Mouse (Mus musculus) intestine, embryonic 14.5 days (tissue): ENCODE measurements around the gene Uhrf1bp1. TPM values are rescaled to one million over a fixed set of nuclear protein-coding genes. Genes with fewer than 3 reads are reported as not detected.

Experiments used
- ATAC-seq: fragments of 200-750 bp; cut with Nextera tagmentation; replicated peaks from 2 replicates; pipeline ENCODE4 v1.8.0; 2017; ENCODE audit warnings: low read depth, moderate number of reproducible peaks, moderate TSS enrichment, moderate library complexity; ENCODE audit not compliant: low FRiP score, low TSS enrichment
- DNase-seq: peaks from one replicate; pipeline ENCODE4 v3.0.0-alpha.2; 2018; ENCODE audit warnings: low spot score
- H3K27ac ChIP-seq: fragments of 300-500 bp; sonication (generic); 2 replicates; pipeline ENCODE4 v1.5.1; 2014; ENCODE audit warnings: low read depth, mild to moderate bottlenecking, control low read depth
- H3K27me3 ChIP-seq: fragments of 300-500 bp; sonication (generic); replicated peaks from 2 replicates; pipeline ENCODE4 v1.6.1; 2014; ENCODE audit warnings: low read length, control low read depth; ENCODE audit not compliant: control insufficient read depth, insufficient read depth
- H3K36me3 ChIP-seq: fragments of 300-500 bp; sonication (generic); 2 replicates; pipeline ENCODE4 v1.6.1; 2014; ENCODE audit warnings: low read length, control low read depth; ENCODE audit not compliant: control insufficient read depth, insufficient read depth
- H3K4me1 ChIP-seq: fragments of 300-500 bp; sonication (generic); replicated peaks from 2 replicates; pipeline ENCODE4 v1.6.1; 2014; ENCODE audit warnings: low read length, control low read depth, mixed read lengths; ENCODE audit not compliant: control insufficient read depth, insufficient read depth
- H3K4me2 ChIP-seq: fragments of 300-500 bp; sonication (generic); 2 replicates; pipeline ENCODE4 v1.6.1; 2014; ENCODE audit warnings: low read length
- H3K4me3 ChIP-seq: fragments of 300-500 bp; sonication (generic); 2 replicates; pipeline ENCODE4 v1.5.1; 2014; ENCODE audit warnings: low read depth, low read length, control low read depth, mixed read lengths
- H3K9ac ChIP-seq: fragments of 300-500 bp; sonication (generic); 2 replicates; pipeline ENCODE4 v1.6.1; 2014; ENCODE audit warnings: mild to moderate bottlenecking, low read length
- H3K9me3 ChIP-seq: fragments of 300-500 bp; sonication (generic); 2 replicates; pipeline ENCODE4 v1.6.1; 2016; ENCODE audit warnings: low read length, control low read depth; ENCODE audit not compliant: control insufficient read depth
- WGBS: fragments of 180-500 bp; shearing (Covaris S2); extraction: QIAGEN DNeasy Blood & Tissue Kit; methylation state at CpG from one replicate; pipeline ENCODE4 v1.1.7; 2014; 5-methylcytosine and 5-hydroxymethylcytosine counted together
- polyA plus RNA-seq: library from polyadenylated mRNA; unstranded; fragments of >200 nt; fragmentation: Nextera tagmentation; extraction: Ambion mirVana; gene quantifications from 2 replicates; pipeline ENCODE4 v1.2.1, GENCODE M21; 2014

Uhrf1bp1 gene
- polyA plus RNA-seq, 1 experiment from 2014 or later: 5.8 TPM

DNA sequence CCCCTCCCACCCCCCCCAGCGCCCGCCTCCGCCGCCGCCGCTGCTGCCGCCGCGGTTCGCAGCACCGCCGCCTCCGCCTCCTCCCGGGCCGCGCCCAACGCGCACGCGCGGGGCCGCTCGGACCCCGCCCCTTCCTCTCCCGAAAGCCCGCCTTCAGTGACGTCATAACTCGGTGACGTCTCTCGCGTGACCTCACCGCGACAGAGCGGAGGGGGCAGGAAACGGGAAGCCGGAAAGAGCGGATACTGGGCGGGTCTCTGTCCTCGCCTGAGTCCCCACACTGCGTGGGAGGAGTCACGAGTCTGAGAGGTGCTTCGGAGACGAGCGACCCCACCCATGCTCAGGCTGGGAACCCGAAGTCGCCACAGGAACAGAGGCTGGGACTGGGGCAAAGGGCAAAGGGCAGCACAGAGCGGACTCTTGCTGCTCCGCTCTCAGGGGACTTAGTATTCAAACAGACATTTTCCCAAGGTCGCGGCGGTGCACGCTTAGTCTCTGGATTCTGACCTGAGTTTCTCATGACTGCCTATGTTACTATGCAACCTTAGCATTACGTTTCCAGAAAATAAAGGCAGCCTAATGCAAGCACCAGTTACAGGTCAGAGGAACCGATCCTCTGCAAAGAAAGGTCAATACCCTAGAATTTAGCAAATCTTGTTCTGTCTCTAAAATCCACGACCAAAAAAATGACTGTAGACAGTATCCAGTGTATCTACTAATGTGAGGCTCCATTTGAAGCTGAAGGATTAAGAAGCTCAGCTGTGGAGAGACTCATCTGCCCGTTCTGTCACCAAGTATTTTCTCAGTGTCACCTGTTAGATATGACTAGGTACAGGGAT lies 35.5 kb upstream of the Uhrf1bp1 start, which contains the start of gene D17Wsu92e:
D17Wsu92e (minus strand) TSS at position 81 of the 839 bp plus-strand sequence.
- Histone ChIP-seq H3K4me2 (peak within 1 kb of the TSS; percentile 91), H3K9me3 (no peaks in the 10 kb centered on the region), H3K36me3 (no peaks in the 10 kb centered on the region), H3K4me3 (peak within 1 kb of the TSS; percentile 96), H3K27me3 (no peaks in the 10 kb centered on the region), H3K27ac (peak within 1 kb of the TSS; percentile 83), H3K4me1 (peaks cover 23% of the 10 kb centered on the region), H3K9ac (peak within 1 kb of the TSS; percentile 93)
- DNase-seq (peak; percentile 100), ATAC-seq (peak; percentile 95)
- 2% methylated on average over 50 of the region's 56 CpGs for WGBS

DNA sequence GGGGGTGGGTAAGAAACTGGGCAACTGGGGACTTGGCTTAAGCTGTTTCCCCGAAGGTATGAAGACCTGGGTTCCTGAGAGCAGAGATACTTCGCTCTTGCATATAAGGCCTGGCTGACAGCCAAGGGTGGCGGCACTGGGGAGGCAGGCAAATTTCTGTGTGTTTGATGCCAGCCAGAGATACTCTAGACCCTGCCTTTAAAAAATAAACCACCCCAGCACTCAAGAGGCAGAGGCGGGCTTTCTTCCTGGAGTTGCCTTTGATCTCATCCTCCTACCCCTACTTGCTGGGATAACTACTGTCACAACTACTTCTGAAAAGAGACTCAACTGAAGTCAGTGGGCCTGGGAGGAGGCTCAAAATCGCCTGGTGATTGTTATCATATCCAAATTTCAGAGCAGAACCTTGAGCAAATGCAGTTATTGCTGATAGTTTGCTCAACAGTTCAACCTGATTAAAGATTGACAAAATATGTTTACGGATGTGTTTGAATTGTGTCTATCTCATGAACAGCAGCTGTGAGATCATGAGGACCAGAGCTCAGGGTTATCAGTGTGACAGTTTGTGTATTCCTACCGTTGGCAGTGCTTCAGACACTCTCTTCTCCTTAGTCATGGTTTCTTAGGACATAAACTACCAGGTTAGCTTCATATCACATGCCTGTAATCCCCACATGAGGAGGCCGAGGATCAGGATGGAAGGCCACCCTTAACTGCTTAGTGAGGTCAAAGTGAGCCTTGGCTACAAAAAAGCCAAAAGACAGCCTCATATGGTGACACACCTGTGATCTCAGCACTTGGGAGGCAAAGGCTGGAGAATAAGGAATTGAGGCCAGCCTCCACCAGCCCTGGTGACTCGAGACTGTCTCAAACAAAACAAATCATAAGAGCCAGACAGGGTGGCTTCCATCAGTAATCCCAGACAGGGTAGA lies 34.6 kb upstream of the Uhrf1bp1 start:
- ATAC-seq (no peak), DNase-seq (peak; percentile 57)
- Histone ChIP-seq H3K4me1 (peaks cover 30% of the 10 kb centered on the region), H3K9me3 (no peaks in the 10 kb centered on the region), H3K9ac (no peak overlapping the region; the same call in 1 of the 2 replicates), H3K27me3 (no peaks in the 10 kb centered on the region), H3K4me2 (peak overlapping the region; percentile 71), H3K4me3 (no peak overlapping the region; the same call in 1 of the 2 replicates), H3K36me3 (no peaks in the 10 kb centered on the region), H3K27ac (peak overlapping the region; percentile 83)
- WGBS: 49% methylated on average over 9 of the region's 9 CpGs

DNA sequence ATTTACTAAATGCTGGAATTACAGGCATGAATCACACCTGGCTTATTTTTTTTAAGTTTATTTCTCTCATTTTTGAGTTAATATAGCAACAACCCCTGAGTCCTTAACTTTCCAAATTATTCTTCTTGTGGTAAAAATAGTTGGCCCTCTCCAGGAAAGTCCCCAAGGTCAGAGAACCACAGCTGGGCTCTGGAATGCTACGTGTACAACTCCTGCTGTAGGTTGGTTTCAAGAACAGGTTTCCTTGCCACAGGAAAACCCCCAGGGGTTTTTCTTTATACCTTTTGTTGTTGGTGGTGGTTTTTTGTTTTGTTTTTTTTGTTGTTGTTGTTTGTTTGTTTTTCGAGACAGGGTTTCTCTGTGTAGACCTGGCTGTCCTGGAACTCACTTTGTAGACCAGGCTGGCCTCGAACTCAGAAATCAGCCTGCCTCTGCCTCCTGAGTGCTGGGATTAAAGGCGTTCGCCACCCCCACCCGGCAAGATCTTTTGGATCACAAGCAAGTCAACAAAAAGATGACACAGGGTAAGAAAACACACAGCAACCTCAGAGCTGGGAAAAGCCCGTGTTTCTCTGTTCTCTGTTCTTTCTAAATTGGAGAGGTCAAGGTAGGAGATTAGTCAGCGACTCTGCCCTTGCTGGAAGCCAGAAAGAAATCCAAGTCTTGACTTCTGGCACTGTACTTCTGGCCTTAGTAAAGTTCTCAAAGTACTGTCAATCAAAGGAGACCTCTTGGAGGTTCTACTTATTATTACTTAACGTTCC lies 32.9 kb upstream of the Uhrf1bp1 start:
- Histone ChIP-seq H3K9ac (no peak overlapping the region), H3K4me1 (peaks cover 29% of the 10 kb centered on the region), H3K27ac (no peak overlapping the region), H3K9me3 (no peaks in the 10 kb centered on the region), H3K36me3 (no peaks in the 10 kb centered on the region), H3K27me3 (no peaks in the 10 kb centered on the region), H3K4me2 (no peak overlapping the region), H3K4me3 (no peak overlapping the region)
- DNase-seq (no peak), ATAC-seq (no peak)
- WGBS: 79% methylated on average over 9 of the region's 9 CpGs

DNA sequence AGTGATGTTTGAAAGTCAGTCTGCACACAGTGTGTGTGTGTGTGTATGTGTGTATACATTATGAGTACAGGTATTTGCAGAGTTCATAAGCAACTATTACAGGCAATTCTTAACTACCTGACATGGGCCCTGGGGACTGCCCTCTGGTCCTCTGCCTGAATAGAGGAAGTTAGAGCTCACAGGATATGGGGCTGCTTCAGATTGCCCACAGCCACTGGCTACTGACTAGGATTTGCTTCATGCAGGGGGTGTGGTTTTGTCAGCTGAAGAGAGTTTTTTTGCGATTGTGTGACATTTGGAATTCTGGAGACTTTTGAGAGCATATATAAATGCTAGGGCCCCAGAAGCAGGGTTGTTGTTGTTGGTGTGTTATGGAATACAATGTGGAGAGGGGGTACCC lies 31.3 kb upstream of the Uhrf1bp1 start:
- no peaks in the 10 kb centered on the region for H3K27me3 ChIP-seq
- WGBS: 59% methylated on average over 1 of the region's 1 CpGs
- ATAC-seq: no peak

DNA sequence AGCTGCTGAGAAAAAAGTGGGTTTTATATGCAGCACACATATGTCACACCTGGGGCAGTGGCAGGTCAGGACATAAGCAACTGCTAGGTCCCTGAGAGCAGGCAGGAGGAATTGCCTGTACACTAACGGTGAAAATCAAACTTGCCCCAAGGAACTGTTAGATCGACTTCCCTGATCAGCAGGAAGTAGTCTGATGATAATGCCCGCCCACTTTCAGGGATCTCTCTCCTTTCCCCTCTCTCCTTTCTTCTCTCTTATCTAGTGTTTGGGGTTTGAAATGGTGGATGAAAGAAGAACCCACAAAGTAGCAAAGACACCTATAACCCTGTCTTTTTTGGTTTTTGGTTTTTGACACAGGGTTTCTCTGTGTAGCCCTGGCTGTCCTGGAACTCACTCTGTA lies 30.7 kb upstream of the Uhrf1bp1 start:
- DNase-seq (no peak), ATAC-seq (no peak)
- H3K4me2 ChIP-seq: peak overlapping the region; percentile 68; the same call in 1 of the 2 replicates
- H3K27me3 ChIP-seq: no peaks in the 10 kb centered on the region
- peaks cover 17% of the 10 kb centered on the region for H3K4me1 ChIP-seq
- no peaks in the 10 kb centered on the region for H3K9me3 ChIP-seq
- 0 out of 2 replicates have a peak overlapping the region, but pooled peaks have one; percentile 4 for H3K27ac ChIP-seq
- no peaks in the 10 kb centered on the region for H3K36me3 ChIP-seq
- 41% methylated on average over 3 of the region's 3 CpGs for WGBS
- H3K9ac ChIP-seq: no peak overlapping the region
- peak overlapping the region; percentile 31; the same call in 1 of the 2 replicates for H3K4me3 ChIP-seq

More for the DNA sequence above, 31.3 kb upstream of the Uhrf1bp1 start:
- no peak overlapping the region for H3K4me3 ChIP-seq
- H3K36me3 ChIP-seq: no peaks in the 10 kb centered on the region
- H3K4me1 ChIP-seq: peaks cover 17% of the 10 kb centered on the region
- no peak for DNase-seq
- H3K4me2 ChIP-seq: no peak overlapping the region
- H3K9me3 ChIP-seq: no peaks in the 10 kb centered on the region
- H3K27ac ChIP-seq: no peak overlapping the region
- H3K9ac ChIP-seq: no peak overlapping the region

DNA sequence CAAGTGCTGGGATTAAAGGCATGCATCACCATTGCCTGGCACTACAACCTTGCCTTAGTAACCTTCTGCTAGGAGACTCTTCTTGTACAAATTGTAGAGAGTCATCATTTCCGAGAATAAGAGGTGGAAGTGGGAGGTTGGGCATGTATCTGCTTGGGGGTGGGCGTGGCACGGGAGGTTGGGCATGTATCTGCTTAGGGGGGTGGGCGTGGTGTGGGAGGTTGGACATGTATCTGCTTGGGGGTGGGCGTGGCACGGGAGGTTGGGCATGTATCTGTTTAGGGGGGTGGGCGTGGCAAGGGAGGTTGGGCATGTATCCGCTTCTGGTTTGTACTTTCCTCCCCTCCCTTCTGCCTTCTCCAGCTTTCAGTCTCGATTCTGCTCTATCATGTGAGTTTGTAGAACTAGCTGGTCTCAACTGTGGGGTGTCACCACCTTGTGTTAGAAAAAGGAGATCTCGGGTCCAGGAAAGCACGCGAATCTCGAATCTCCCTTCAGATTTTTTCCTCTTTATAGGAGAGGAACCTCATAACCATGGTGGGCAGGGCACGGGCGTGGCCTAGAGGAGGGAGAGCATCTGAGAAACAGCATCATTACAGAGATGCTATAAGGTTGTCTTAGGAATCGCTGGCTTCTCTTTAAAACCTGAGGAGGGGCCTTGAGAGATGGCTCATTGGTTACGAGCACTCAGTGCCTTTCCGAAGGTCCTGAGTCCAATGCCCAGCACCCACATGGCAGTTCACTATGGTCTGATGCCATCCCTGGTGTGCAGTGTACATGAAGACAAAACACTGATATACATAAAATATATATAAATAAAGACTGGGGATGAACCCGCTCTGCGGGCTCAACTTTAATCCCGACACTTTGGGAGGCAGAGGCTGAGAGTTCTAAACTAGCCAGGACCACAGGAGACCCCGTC lies 30.0 kb upstream of the Uhrf1bp1 start:
- peak overlapping the region; percentile 68 for H3K4me2 ChIP-seq
- DNase-seq (peak; percentile 73), ATAC-seq (peak; percentile 36; the same call in 1 of the 2 replicates)
- peak overlapping the region; percentile 70 for H3K27ac ChIP-seq
- WGBS: 2% methylated on average over 22 of the region's 22 CpGs
- no peaks in the 10 kb centered on the region for H3K36me3 ChIP-seq
- peak overlapping the region; percentile 31 for H3K4me3 ChIP-seq
- H3K9me3 ChIP-seq: no peaks in the 10 kb centered on the region
- peaks cover 14% of the 10 kb centered on the region for H3K4me1 ChIP-seq
- H3K27me3 ChIP-seq: no peaks in the 10 kb centered on the region
- H3K9ac ChIP-seq: peak overlapping the region; percentile 37

DNA sequence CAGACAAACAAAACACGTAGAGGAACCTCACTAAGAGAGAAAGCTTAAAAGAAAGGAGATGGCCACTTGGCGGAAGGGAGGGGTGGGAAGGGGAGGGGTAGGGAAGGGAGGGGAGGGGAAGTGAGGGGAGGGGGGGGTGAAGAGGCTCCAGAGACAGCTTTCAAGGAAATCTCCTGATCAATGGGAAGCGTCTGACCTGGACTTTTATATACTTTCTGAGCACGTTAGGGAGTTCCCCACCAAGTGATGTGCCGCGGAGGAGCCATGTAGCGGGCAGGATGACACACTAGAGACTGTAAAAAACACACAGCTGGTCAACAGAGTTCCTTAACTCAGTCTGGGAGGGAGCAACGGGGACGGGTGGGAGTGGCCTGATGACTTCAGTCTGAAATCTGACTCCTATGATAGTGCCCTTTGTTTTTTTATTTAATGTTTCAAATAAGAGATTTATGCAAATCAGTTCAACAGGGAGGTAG lies 29.3 kb upstream of the Uhrf1bp1 start:
- DNase-seq (peak; percentile 76), ATAC-seq (0 out of 2 replicates have a peak, but pooled peaks have one; percentile 41)
- Histone ChIP-seq H3K9me3 (no peaks in the 10 kb centered on the region), H3K27ac (peak overlapping the region; percentile 70; the same call in 1 of the 2 replicates), H3K9ac (0 out of 2 replicates have a peak overlapping the region, but pooled peaks have one; percentile 20), H3K27me3 (no peaks in the 10 kb centered on the region), H3K4me3 (peak overlapping the region; percentile 31), H3K4me2 (peak overlapping the region; percentile 68), H3K36me3 (no peaks in the 10 kb centered on the region), H3K4me1 (peaks cover 11% of the 10 kb centered on the region; the same call in 1 of the 2 replicates)
- WGBS: 0% methylated on average over 9 of the region's 9 CpGs
